Mouse (Mus musculus): Measurements from ENCODE around the gene Hist1h1t. TPM values are rescaled to one million over a fixed set of nuclear protein-coding genes. Genes with fewer than 3 reads are reported as not detected.
"Not testable (repeated sequence)": the region's sequence is repeated elsewhere in the genome, so short reads cannot be mapped to it uniquely, and the experiment has no call there.

The Hist1h1t gene
- not detected in 2 replicates for polyA plus RNA-seq (2012; ENCODE audit: insufficient read depth, insufficient read length, missing spikeins)

DNA sequence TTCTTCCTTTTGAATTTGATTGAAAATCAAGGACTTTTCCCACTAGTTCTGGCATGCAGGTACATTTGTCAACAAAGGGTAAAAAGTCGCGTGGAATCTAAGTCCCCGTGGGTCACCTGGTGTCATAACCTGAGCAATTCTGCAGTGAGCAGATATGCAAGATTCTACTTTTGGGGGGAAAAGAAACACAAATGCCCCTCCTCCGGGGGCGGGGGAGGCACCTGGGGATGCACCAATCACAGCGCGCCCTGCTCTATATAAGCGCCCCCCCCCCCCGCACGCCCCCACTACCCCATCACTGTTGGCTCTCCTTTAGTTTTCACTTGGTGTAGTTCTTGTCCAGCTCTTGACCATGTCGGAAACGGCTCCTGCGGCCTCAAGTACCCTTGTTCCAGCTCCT lies at the start of gene Hist1h1t:
Gene Hist1h1t, plus strand, starts transcription at position 301 of the 400 bp plus-strand sequence.
- Histone ChIP-seq H3K27ac (replicated peaks; ENCODE audit: low read depth, low read length) (no peak within 1 kb of the TSS; the same call in 1 of the 2 replicates), H3K4me1 (ENCODE audit: control insufficient read depth, insufficient read depth, insufficient read length, low read length) (no peaks in the 10 kb centered on the region; the same call in 1 of the 2 replicates), H3K4me3 (ENCODE audit: insufficient read depth, low read depth, low read length) (peak within 1 kb of the TSS; percentile 1; the same call in 1 of the 2 replicates)

GRCm38 (mm10) chr13:23659636-23660366 lies 35.8 kb upstream of the Hist1h1t start:
- Histone ChIP-seq H3K27ac (replicated peaks; ENCODE audit: low read depth, low read length) (no peak overlapping the region), H3K4me3 (ENCODE audit: insufficient read depth, low read depth, low read length) (no peak overlapping the region), H3K4me1 (ENCODE audit: control insufficient read depth, insufficient read depth, insufficient read length, low read length) (no peaks in the 10 kb centered on the region)

DNA sequence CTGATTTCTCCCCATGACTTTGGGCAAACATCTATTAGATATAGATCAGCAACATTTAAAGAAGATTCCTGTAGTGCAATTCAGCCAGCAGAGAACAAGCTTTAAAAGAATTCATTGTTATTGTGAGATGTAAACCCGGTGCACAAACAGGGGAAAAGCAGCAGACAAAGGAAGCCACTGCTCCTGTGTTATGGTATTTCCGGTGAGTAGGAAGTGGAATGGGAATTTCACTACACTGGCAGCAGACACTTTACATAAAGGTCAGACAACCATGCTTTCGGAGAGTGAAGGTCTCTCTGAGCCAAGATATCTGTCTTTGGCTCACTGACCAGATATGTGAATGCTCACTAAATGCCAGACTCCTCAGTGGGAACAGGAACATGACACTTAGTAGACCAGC lies 33.1 kb upstream of the Hist1h1t start:
- H3K4me3 ChIP-seq (ENCODE audit: insufficient read depth, low read depth, low read length): no peak overlapping the region
- no peaks in the 10 kb centered on the region for H3K4me1 ChIP-seq (ENCODE audit: control insufficient read depth, insufficient read depth, insufficient read length, low read length)
- no peak overlapping the region for H3K27ac ChIP-seq (replicated peaks; ENCODE audit: low read depth, low read length)

GRCm38 (mm10) chr13:23681990-23682582 lies 13.5 kb upstream of the Hist1h1t start:
- Histone ChIP-seq H3K4me3 (ENCODE audit: insufficient read depth, low read depth, low read length) (no peak overlapping the region), H3K27ac (replicated peaks; ENCODE audit: low read depth, low read length) (no peak overlapping the region), H3K4me1 (ENCODE audit: control insufficient read depth, insufficient read depth, insufficient read length, low read length) (peaks cover 2% of the 10 kb centered on the region; the same call in 1 of the 2 replicates)

- H3K27ac ChIP-seq (replicated peaks; ENCODE audit: low read depth, low read length): no peak overlapping the region
- H3K4me1 ChIP-seq (ENCODE audit: control insufficient read depth, insufficient read depth, insufficient read length, low read length): peaks cover 2% of the 10 kb centered on the region; the same call in 1 of the 2 replicates
- no peak overlapping the region for H3K4me3 ChIP-seq (ENCODE audit: insufficient read depth, low read depth, low read length)
These were observed 13.0 kb upstream of the Hist1h1t start for GRCm38 (mm10) chr13:23682623-23682946.

DNA sequence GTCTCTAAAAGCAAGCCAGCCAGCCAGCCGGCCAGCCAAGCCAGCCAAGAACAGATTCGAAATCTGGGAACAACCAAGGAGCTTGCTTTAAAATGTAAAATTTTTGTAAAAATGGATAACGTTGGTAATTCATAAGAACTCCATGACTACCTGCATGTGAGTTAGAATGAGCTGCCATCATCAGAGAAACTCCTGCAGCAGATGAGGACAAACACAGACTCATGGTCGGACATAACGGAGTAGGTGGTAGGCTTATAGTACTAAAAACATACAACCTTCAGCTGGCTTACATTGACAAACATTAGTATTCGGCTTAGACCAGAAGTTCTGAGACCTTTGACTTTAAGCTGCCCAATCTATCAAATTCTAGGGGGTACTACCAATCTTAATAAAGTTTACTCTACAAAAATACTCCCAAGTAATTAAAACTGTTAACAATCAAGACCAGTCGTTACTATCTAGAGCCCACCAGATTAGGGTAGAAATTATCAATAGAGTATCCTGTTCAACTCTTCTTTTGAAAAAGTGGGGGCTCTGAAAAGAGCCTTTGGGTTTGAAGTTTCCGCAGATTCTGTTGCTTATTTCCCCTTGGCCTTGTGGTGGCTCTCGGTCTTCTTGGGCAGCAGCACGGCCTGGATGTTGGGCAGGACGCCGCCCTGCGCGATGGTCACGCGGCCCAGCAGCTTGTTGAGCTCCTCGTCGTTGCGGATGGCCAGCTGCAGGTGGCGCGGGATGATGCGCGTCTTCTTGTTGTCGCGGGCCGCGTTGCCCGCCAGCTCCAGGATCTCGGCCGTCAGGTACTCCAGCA lies 12.5 kb upstream of the Hist1h1t start:
- H3K27ac ChIP-seq (replicated peaks; ENCODE audit: low read depth, low read length); H3K4me1 ChIP-seq (ENCODE audit: control insufficient read depth, insufficient read depth, insufficient read length, low read length): not testable (repeated sequence)
- peak overlapping the region; percentile 59; the same call in 1 of the 2 replicates for H3K4me3 ChIP-seq (ENCODE audit: insufficient read depth, low read depth, low read length)

GRCm38 (mm10) chr13:23683755-23684281 lies 11.8 kb upstream of the Hist1h1t start, which contains the start of the genes Hist1h2ac and Hist1h2bc:
Gene Hist1h2ac (minus strand): TSS chr13:23683948.
Gene Hist1h2bc (plus strand): TSS chr13:23684199.
- peak within 1 kb of the TSS; percentile 82 for H3K27ac ChIP-seq (replicated peaks; ENCODE audit: low read depth, low read length)
- H3K4me3 ChIP-seq (ENCODE audit: insufficient read depth, low read depth, low read length): peak within 1 kb of the TSS; percentile 60
- H3K4me1 ChIP-seq (ENCODE audit: control insufficient read depth, insufficient read depth, insufficient read length, low read length): peaks cover 2% of the 10 kb centered on the region; the same call in 1 of the 2 replicates

- Histone ChIP-seq H3K4me3 (ENCODE audit: insufficient read depth, low read depth, low read length) (peak overlapping the region; percentile 60), H3K27ac (replicated peaks; ENCODE audit: low read depth, low read length) (peak overlapping the region; percentile 82)
- not testable (repeated sequence) for H3K4me1 ChIP-seq (ENCODE audit: control insufficient read depth, insufficient read depth, insufficient read length, low read length)
These were observed 11.2 kb upstream of the Hist1h1t start for GRCm38 (mm10) chr13:23684295-23684945.

- Histone ChIP-seq H3K4me3 (ENCODE audit: insufficient read depth, low read depth, low read length) (peak overlapping the region; percentile 60), H3K4me1 (ENCODE audit: control insufficient read depth, insufficient read depth, insufficient read length, low read length) (peaks cover 2% of the 10 kb centered on the region; the same call in 1 of the 2 replicates), H3K27ac (replicated peaks; ENCODE audit: low read depth, low read length) (peak overlapping the region; percentile 75)
These were observed 10.3 kb upstream of the Hist1h1t start for GRCm38 (mm10) chr13:23685121-23685861.

DNA sequence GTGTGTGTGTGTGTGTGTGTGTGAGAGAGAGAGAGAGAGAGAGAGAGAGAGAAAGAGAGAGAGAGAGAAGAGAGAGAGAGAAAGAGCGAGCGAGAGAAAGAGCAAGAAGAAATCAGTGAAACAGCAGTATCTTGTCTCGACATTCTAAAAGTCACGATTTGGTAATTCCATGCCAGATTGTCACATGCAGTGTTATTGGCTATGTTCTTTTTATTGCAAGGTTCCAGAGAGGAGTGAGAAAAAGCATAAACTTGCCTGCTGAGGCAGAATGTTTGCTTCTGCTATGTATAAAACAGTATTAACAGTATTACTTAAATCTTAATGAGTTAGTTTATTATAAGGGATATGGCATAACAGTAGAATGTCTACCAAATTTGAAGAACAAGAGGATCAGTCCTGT lies 9.6 kb upstream of the Hist1h1t start:
- Histone ChIP-seq H3K4me3 (ENCODE audit: insufficient read depth, low read depth, low read length) (peak overlapping the region; percentile 60), H3K4me1 (ENCODE audit: control insufficient read depth, insufficient read depth, insufficient read length, low read length) (peaks cover 2% of the 10 kb centered on the region), H3K27ac (replicated peaks; ENCODE audit: low read depth, low read length) (peak overlapping the region; percentile 75)

DNA sequence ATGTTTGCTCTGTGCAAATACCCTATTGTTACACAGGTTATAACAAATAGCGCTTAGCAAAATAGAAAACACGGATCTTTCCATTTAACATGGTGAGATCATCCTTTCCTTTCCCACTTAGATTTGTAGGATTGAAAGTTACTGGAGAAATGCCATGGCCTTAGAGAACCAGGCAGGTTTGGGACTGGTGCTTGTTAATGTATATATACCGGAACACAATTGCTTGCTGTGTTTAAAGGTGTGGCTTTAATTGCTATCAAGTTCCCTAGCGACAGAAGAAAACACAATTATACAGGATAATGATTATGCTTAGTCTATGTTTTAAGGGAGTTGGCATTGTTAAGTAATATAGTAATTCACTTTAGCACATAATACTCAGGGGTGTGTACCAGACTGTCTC lies 8.4 kb upstream of the Hist1h1t start:
- H3K4me3 ChIP-seq (ENCODE audit: insufficient read depth, low read depth, low read length): no peak overlapping the region
- peaks cover 2% of the 10 kb centered on the region for H3K4me1 ChIP-seq (ENCODE audit: control insufficient read depth, insufficient read depth, insufficient read length, low read length)
- no peak overlapping the region for H3K27ac ChIP-seq (replicated peaks; ENCODE audit: low read depth, low read length)

DNA sequence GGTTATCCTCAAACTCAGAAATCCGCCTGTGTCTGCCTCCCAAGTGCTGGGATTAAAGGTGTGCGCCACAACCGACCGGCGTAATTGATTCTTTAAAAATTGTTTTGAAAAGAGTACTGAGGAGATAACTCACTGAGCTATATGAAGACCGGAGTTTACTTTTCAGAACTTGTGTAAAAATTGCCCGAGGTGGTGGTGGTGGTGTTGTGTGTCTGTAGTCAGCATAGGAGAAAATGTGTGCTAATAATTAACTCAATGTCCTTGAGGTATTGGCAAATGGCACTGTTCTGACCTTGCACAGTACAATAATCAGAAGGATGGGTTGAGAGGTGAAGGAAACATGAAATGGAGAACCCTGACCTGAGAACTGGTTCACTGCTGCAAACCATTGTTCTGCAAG lies 7.7 kb upstream of the Hist1h1t start:
- H3K27ac ChIP-seq (replicated peaks; ENCODE audit: low read depth, low read length): no peak overlapping the region
- no peak overlapping the region for H3K4me3 ChIP-seq (ENCODE audit: insufficient read depth, low read depth, low read length)

DNA sequence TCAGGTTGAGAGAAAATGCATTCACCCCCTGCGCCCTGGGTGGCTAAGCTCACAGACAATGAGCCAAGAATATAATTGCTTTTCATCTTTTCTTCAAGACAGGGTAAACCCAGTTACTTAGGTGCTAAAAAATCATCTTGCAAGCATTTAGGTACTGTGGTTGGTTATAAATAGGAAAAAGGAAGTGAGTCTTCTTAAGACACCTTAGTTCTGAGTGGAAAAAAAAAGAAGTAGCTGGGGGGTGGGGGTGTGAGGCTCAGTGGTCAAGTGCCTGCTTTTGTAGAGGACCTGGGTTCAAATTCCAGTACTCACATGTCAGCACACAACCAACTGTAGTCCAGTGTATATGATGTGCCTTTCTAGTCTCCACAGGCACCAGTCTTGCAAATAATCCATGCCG lies 6.7 kb upstream of the Hist1h1t start:
- Histone ChIP-seq H3K4me3 (ENCODE audit: insufficient read depth, low read depth, low read length) (no peak overlapping the region), H3K27ac (replicated peaks; ENCODE audit: low read depth, low read length) (no peak overlapping the region), H3K4me1 (ENCODE audit: control insufficient read depth, insufficient read depth, insufficient read length, low read length) (peaks cover 2% of the 10 kb centered on the region)

More for the DNA sequence above, 7.7 kb upstream of the Hist1h1t start:
- H3K4me1 ChIP-seq (ENCODE audit: control insufficient read depth, insufficient read depth, insufficient read length, low read length): peaks cover 2% of the 10 kb centered on the region

DNA sequence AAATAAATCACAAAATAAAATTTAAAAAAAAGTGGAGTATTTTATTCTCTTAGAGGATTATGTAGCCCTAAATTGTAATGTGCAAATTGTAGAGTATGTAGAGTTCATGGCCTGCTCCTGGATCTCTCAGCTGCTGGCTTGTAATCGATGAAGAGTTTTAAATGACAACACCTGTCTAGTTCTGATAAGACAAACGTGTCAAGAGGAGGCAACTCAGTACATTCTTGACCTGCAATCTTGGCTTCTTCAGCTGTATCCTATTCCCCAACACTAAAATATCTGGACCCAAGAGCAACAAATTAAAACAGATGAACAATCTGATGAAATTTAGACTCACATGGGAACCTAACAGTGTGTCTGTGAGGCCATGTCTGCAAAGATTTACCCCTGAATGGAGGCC lies 6.2 kb upstream of the Hist1h1t start:
- no peak overlapping the region for H3K27ac ChIP-seq (replicated peaks; ENCODE audit: low read depth, low read length)
- H3K4me3 ChIP-seq (ENCODE audit: insufficient read depth, low read depth, low read length): no peak overlapping the region
- peaks cover 2% of the 10 kb centered on the region for H3K4me1 ChIP-seq (ENCODE audit: control insufficient read depth, insufficient read depth, insufficient read length, low read length)

All from brown adipose tissue, adult 24 weeks (tissue).